Mouse (Mus musculus) ovary, postnatal 14 days (tissue): Measurements from ENCODE around the gene Filip1l.
"Not testable (repeated sequence)": the region's sequence is repeated elsewhere in the genome, so short reads cannot be mapped to it uniquely, and the experiment has no call there.

Source experiments
- DNase-seq: peaks from one replicate; pipeline ENCODE4 v3.0.0; 2022; ENCODE audit warnings: low spot score

Gene Filip1l

GRCm38 (mm10) chr16:57353932-57354331 is 1.0 kb downstream of the Filip1l start:
- DNase-seq, result no peak

- no peak for DNase-seq
These were observed 3.6 kb downstream of the Filip1l start for GRCm38 (mm10) chr16:57356454-57356853.

DNA sequence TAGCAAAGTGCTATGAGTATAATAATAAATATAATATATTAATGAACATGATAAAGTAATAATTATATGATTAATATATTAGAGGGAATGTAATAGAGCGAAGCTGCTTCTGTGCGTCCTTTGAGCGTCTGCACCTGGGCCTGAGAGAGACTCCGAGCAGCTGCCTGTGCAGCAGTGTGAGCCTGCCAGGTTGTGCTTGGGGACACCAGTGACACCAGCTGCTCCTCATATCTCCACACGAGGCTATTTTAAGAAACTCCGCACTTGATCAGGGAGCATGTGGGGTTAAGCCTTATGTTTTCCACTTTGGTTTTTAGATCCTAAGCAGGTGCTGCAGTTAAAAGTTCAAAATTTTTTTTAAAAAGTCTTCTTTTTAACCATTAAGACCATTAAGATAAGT is 4.1 kb downstream of the Filip1l start:
- no peak for DNase-seq

DNA sequence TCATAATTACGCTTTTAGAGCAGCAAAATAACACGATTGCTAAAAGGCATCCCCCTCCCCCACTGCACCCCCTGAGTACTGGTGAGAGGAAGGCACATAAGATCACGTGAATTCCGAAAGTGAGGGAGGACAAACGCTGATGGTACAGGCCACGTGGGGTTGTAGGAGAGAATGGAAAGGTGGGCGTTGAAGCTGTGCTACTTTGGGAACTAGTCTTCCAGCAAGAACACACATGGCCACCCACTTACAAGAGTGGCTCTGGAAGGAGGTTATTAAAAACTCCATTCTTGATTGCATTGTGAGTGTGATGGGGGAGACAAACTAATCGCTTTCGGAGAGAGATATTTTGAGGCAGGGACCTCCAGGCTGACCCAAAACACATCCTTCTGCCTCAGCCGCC is 6.4 kb downstream of the Filip1l start:
- no peak for DNase-seq

DNA sequence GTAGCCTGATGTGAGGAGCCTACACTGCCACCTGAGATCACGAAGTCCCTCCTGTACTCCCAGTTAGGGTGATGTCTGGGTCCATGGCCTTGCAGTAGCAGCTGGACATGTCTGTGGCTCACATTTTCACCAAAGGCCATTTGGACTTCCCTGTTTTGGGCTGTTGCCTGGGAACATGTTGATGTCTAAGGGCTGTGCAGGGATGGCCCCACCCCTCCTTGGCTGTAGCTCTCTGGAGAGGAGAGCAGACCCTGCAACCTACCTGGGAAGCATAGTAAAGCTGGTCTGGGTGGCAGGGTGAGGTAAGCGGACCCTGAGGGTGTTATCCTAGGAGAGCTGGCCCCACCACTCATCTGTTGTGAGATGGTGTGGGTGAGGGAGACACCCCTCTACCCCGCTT is 7.9 kb downstream of the Filip1l start:
- DNase-seq, result no peak

GRCm38 (mm10) chr16:57362679-57363401 is 9.9 kb downstream of the Filip1l start:
- DNase-seq, result peak; percentile 50

GRCm38 (mm10) chr16:57364498-57364897 is 11.6 kb downstream of the Filip1l start:
- DNase-seq, result no peak

GRCm38 (mm10) chr16:57366141-57366540 is 13.2 kb downstream of the Filip1l start:
- DNase-seq, result no peak

DNA sequence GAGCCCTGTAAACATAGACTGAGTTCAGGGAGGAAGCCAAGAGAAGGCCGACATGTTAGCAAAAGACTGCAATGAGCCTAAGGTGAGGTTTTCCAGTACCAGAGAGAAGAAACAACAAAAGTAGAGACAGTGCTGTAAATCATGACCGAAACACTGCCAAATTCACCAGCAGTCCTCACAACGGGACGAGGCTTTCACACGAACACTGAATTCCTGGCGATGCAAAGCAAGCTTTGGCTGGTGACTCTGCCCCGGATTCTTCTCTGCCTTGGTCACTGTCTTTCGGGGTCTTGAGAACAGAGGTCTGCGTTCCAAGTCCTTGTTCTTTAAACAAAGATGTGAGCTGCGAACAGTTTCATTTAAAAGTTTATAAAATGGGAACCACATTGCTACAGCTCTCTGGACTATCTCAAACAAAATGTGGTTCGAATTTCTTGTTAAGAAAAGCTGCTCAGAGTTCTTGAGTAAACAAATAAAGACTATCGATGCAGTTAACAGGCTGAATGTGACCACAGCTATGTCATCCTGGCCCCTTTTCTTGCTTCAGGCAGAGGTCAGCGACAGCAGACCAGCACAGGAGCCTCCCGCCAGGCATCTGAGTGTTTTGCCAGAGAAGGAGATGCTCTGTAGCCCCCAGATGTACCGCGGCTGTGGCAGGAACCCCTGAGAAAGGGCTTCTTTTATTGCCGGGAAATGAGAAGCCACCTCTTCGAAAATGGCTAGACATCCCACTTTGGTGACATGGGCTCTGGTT is 14.2 kb downstream of the Filip1l start:
- DNase-seq, result no peak

DNA sequence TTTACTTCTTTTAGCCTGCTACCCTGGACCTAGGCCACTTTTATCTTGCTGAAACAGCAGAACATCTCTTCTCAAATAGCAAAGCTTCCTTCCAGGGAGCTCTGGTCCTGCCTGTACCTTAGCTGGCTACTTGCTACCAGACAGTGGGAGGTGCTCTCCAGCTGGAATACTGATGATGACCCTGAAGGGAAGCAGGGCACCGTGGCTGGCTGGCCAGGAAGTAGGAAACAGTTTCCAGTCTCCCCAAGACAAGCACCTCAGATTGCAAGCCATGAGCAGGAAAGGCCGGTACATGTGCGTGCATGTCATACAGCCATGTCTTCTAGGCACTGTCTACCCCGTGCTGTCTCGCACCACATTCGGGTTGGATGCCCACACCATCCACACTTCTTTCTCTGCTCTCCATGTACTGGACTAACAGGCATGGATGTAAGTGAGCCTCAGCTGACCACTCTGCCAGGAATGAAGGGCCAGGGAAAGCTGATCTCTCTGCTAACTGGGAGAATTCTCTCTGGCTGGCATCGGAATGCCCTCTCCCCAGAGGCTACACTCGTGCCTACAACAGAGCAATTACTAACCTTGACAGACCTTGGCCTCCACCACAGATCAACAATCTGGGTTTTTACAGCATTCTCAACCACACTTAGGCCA is 17.1 kb downstream of the Filip1l start:
- no peak for DNase-seq

DNA sequence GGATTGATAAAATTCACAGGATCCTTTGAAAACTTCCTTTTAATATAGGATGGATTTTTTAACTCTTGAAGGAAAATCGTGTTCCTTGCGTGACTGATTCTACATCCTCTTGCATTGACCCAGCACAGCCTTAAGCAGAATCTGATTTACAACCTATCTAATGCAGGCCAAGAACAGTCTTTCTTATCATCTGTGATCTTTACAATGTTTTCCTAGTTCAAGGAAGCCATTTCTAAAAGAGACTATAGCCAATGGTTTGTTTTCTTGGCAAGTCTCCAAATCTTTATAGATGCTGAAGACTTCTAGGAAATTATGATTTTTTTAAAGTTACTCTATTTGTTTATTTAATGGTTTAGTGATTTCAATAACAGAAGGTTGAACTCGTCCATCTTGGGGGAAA is 19.3 kb downstream of the Filip1l start:
- no peak for DNase-seq

DNA sequence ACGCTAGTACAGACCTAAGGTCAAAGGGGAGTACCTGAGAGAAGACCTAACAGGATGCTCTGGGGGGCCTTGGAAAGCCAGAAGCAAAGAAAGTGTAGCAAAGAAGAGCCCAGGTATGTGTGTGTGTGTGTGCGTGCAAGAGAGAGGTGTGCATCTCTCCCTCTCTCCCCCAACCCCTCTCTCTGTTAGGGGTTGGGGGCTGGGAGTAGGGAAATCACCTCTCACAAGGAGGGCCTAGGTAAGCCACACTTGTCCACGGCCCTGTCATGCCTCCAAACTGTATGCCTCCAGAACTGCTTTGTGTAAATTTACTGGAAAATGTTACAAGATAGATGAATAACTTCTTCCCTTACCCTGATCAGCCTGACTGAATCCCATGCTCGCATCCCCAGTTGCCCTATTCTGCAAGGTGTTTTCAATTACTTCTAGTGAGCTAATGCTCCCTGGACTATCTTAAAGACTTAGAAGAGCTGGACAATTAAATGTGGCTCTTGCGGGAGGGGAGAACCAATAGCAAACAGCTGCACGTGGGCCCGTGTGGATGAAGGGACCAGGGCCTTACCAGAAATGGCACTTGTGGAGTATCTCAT is 22.4 kb downstream of the Filip1l start:
- no peak for DNase-seq

GRCm38 (mm10) chr16:57378631-57379330 is 25.9 kb downstream of the Filip1l start:
- no peak for DNase-seq

- DNase-seq, result no peak
These were observed 30.5 kb downstream of the Filip1l start for GRCm38 (mm10) chr16:57383266-57383971.

- DNase-seq, result no peak
These were observed 31.4 kb downstream of the Filip1l start for GRCm38 (mm10) chr16:57384274-57384673.

DNA sequence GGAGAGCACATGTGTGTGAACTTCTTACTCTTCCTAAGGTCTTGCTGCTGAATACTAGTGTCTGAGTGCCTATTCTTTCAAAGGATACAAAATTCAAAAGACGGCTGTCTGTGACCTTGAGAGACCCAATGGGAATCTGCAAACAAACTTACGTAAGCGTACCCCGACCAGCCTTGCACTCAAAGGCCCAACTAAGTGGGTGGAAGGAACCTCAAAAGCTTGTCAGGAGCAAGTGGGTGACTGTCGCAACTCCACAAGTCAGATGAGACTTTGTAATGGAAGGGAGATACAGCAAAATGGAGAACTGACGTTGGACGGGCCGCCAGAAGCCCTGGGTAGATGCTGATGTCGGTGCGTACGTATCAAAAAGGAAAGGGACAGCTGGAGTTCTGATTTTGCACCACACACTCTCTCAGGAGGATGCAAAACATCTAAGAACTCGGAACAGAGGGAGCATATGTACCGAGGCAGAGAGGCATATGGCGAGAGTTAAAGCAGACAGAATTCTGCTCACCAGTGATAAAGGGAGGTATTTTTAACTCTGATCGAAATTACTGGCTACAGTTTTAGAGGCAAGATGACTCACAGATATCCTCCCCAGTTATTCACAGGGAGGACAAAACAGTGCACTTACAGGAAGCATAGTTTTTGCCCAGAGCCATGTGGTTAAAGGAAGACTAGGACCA is 36.8 kb downstream of the Filip1l start:
- no peak for DNase-seq

- DNase-seq, result not testable (repeated sequence)
These were observed 38.3 kb downstream of the Filip1l start for GRCm38 (mm10) chr16:57391171-57391570.

GRCm38 (mm10) chr16:57392461-57392860 is 39.6 kb downstream of the Filip1l start:
- no peak for DNase-seq

- no peak for DNase-seq
These were observed 40.3 kb downstream of the Filip1l start for GRCm38 (mm10) chr16:57393161-57393560.

DNA sequence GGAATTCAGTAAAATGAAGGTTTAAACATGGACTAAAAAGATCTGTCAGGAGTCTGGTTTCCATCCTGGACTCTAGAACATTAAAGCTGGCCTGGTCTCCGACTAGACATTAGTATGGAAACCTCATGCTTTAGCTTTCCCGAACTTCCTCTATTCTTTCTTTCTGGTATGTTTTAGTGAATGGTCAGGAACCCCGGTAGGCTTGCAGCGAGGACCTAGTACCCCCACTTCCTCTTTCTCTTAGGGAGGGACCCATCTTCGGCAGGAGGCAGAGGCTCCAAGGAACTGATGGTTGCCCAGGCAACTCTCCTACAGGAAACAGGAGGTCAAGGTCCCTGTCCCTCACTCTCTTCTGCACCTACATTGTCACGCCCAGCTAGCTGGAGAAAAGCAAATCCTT is 43.4 kb downstream of the Filip1l start:
- no peak for DNase-seq

DNA sequence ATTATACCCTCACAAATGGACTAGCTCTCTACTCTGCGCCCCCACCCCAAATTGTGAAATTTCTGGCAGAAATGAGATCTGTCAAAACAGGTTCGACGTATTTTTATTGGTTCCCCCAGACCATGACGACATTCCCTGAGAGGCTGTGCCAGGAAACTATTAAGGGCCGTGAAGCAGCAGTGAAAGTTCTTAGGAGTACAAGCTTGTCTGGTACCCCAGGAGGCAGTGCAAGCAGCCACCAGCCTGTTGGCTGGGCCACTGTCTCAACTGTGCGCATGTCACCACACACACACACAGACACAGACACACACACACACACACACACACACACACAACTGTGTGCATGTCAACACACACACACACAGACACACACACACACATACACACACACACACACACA is 45.0 kb downstream of the Filip1l start:
- no peak for DNase-seq
